Mouse (Mus musculus) heart, embryonic 10.5 days (tissue): ENCODE measurements around the gene Tmem184b. TPM values are rescaled to one million over a fixed set of nuclear protein-coding genes. Genes with fewer than 3 reads are reported as not detected.

Experiments
- DNase-seq: peaks from one replicate; pipeline ENCODE4 v3.0.0-alpha.2; 2017; ENCODE audit warnings: low spot score
- H3K27ac ChIP-seq: fragments of 300-500 bp; sonication (generic); 2 replicates; pipeline ENCODE4 v1.5.1; 2016; ENCODE audit warnings: mild to moderate bottlenecking
- H3K27me3 ChIP-seq: fragments of 300-500 bp; sonication (generic); 2 replicates; pipeline ENCODE4 v1.6.1; 2016; ENCODE audit warnings: mild to moderate bottlenecking; ENCODE audit not compliant: poor library complexity, insufficient read depth, severe bottlenecking
- H3K36me3 ChIP-seq: fragments of 300-500 bp; sonication (generic); 2 replicates; pipeline ENCODE4 v1.6.1; 2016; ENCODE audit warnings: mild to moderate bottlenecking, moderate library complexity
- H3K4me1 ChIP-seq: fragments of 300-500 bp; sonication (generic); 2 replicates; pipeline ENCODE4 v1.6.1; 2016; ENCODE audit warnings: mild to moderate bottlenecking
- H3K4me3 ChIP-seq: fragments of 300-500 bp; sonication (generic); 2 replicates; pipeline ENCODE4 v1.5.1; 2016; ENCODE audit warnings: mild to moderate bottlenecking, moderate library complexity
- H3K9me3 ChIP-seq: fragments of 300-500 bp; sonication (generic); 2 replicates; pipeline ENCODE4 v1.6.1; 2016; ENCODE audit warnings: mild to moderate bottlenecking, moderate library complexity
- WGBS: fragments of 180-500 bp; shearing (Covaris S2); methylation state at CpG from one replicate; pipeline ENCODE4 v1.1.7; 2016; 5-methylcytosine and 5-hydroxymethylcytosine counted together
- polyA plus RNA-seq: library from polyadenylated mRNA; unstranded; fragments of >200 nt; fragmentation: Nextera tagmentation; extraction: Ambion mirVana; gene quantifications from 2 replicates; pipeline ENCODE4 v1.2.1, GENCODE M21; 2016

Tmem184b gene
- polyA plus RNA-seq, 1 experiment from 2014 or later = 67.7 TPM

- peaks cover 35% of the 10 kb centered on the region for H3K4me1 ChIP-seq
- WGBS = 85% methylated on average over 17 of the region's 17 CpGs
- H3K4me3 ChIP-seq = no peak overlapping the region
- H3K36me3 ChIP-seq = peaks cover 99% of the 10 kb centered on the region
- H3K27ac ChIP-seq = no peak overlapping the region
- H3K9me3 ChIP-seq = no peaks in the 10 kb centered on the region
- no peaks in the 10 kb centered on the region for H3K27me3 ChIP-seq
- DNase-seq = no peak
Observed at GRCm38 (mm10) chr15:79424602-79425001, 21.2 kb upstream of the Tmem184b start.

- H3K27ac ChIP-seq = 0 out of 2 replicates have a peak overlapping the region, but pooled peaks have one; percentile 42
- no peaks in the 10 kb centered on the region for H3K27me3 ChIP-seq
- no peaks in the 10 kb centered on the region for H3K9me3 ChIP-seq
- peaks cover 97% of the 10 kb centered on the region for H3K36me3 ChIP-seq
- WGBS = 77% methylated on average over 6 of the region's 6 CpGs
- DNase-seq = no peak
- peaks cover 32% of the 10 kb centered on the region for H3K4me1 ChIP-seq
- H3K4me3 ChIP-seq = no peak overlapping the region
Observed at GRCm38 (mm10) chr15:79422715-79423243, 19.4 kb upstream of the Tmem184b start.

- H3K36me3 ChIP-seq = peaks cover 73% of the 10 kb centered on the region
- H3K4me1 ChIP-seq = peaks cover 27% of the 10 kb centered on the region
- no peak overlapping the region for H3K4me3 ChIP-seq
- no peak for DNase-seq
- no peaks in the 10 kb centered on the region for H3K9me3 ChIP-seq
- H3K27me3 ChIP-seq = no peaks in the 10 kb centered on the region
- 91% methylated on average over 11 of the region's 11 CpGs for WGBS
- H3K27ac ChIP-seq = no peak overlapping the region
Observed at GRCm38 (mm10) chr15:79418677-79419076, 15.3 kb upstream of the Tmem184b start.

GRCm38 (mm10) chr15:79418265-79418664, 14.9 kb upstream of the Tmem184b start:
- H3K4me1 ChIP-seq = peaks cover 25% of the 10 kb centered on the region
- H3K27me3 ChIP-seq = no peaks in the 10 kb centered on the region
- H3K27ac ChIP-seq = no peak overlapping the region
- no peak overlapping the region for H3K4me3 ChIP-seq
- H3K36me3 ChIP-seq = peaks cover 69% of the 10 kb centered on the region
- DNase-seq = no peak
- 92% methylated on average over 3 of the region's 3 CpGs for WGBS
- no peaks in the 10 kb centered on the region for H3K9me3 ChIP-seq

GRCm38 (mm10) chr15:79417379-79417778, 14.0 kb upstream of the Tmem184b start:
- DNase-seq = no peak
- 91% methylated on average over 3 of the region's 3 CpGs for WGBS
- H3K27ac ChIP-seq = no peak overlapping the region
- peaks cover 60% of the 10 kb centered on the region for H3K36me3 ChIP-seq
- no peaks in the 10 kb centered on the region for H3K9me3 ChIP-seq
- H3K4me1 ChIP-seq = peaks cover 16% of the 10 kb centered on the region
- H3K4me3 ChIP-seq = no peak overlapping the region
- H3K27me3 ChIP-seq = no peaks in the 10 kb centered on the region

- H3K36me3 ChIP-seq = peaks cover 52% of the 10 kb centered on the region
- peaks cover 12% of the 10 kb centered on the region for H3K4me1 ChIP-seq
- DNase-seq = no peak
- H3K4me3 ChIP-seq = no peak overlapping the region
- H3K27ac ChIP-seq = no peak overlapping the region
- H3K27me3 ChIP-seq = no peaks in the 10 kb centered on the region
- H3K9me3 ChIP-seq = no peaks in the 10 kb centered on the region
- 89% methylated on average over 10 of the region's 10 CpGs for WGBS
Observed at GRCm38 (mm10) chr15:79416460-79417085, 13.2 kb upstream of the Tmem184b start.

GRCm38 (mm10) chr15:79414513-79414912, 11.1 kb upstream of the Tmem184b start:
- 40% methylated on average over 4 of the region's 4 CpGs for WGBS

GRCm38 (mm10) chr15:79413802-79414201, 10.4 kb upstream of the Tmem184b start:
- WGBS = 80% methylated on average over 8 of the region's 8 CpGs

More at GRCm38 (mm10) chr15:79414513-79414912, 11.1 kb upstream of the Tmem184b start:
- no peaks in the 10 kb centered on the region for H3K27me3 ChIP-seq
- peaks cover 12% of the 10 kb centered on the region for H3K4me1 ChIP-seq
- no peaks in the 10 kb centered on the region for H3K9me3 ChIP-seq
- DNase-seq = no peak
- H3K4me3 ChIP-seq = no peak overlapping the region
- H3K27ac ChIP-seq = peak overlapping the region; percentile 56; the same call in 1 of the 2 replicates
- H3K36me3 ChIP-seq = peaks cover 32% of the 10 kb centered on the region

GRCm38 (mm10) chr15:79413201-79413600, 9.8 kb upstream of the Tmem184b start:
- no peaks in the 10 kb centered on the region for H3K27me3 ChIP-seq
- H3K36me3 ChIP-seq = peaks cover 19% of the 10 kb centered on the region
- H3K4me3 ChIP-seq = no peak overlapping the region
- H3K27ac ChIP-seq = no peak overlapping the region
- DNase-seq = no peak
- H3K4me1 ChIP-seq = peaks cover 24% of the 10 kb centered on the region
- WGBS = 95% methylated on average over 3 of the region's 3 CpGs
- H3K9me3 ChIP-seq = no peaks in the 10 kb centered on the region

More at GRCm38 (mm10) chr15:79413802-79414201, 10.4 kb upstream of the Tmem184b start:
- Histone ChIP-seq H3K36me3 (peaks cover 25% of the 10 kb centered on the region), H3K27me3 (no peaks in the 10 kb centered on the region), H3K9me3 (no peaks in the 10 kb centered on the region), H3K27ac (peak overlapping the region; percentile 56; the same call in 1 of the 2 replicates), H3K4me3 (no peak overlapping the region), H3K4me1 (peaks cover 19% of the 10 kb centered on the region)
- DNase-seq = no peak

- WGBS = 65% methylated on average over 10 of the region's 10 CpGs
- Histone ChIP-seq H3K27ac (no peak overlapping the region), H3K4me3 (no peak overlapping the region), H3K4me1 (peaks cover 27% of the 10 kb centered on the region), H3K27me3 (no peaks in the 10 kb centered on the region), H3K36me3 (peaks cover 5% of the 10 kb centered on the region), H3K9me3 (no peaks in the 10 kb centered on the region)
- no peak for DNase-seq
Observed at GRCm38 (mm10) chr15:79411363-79412065, 8.1 kb upstream of the Tmem184b start.

- peak overlapping the region; percentile 56; the same call in 1 of the 2 replicates for H3K27ac ChIP-seq
- 86% methylated on average over 4 of the region's 4 CpGs for WGBS
- no peak for DNase-seq
- H3K36me3 ChIP-seq = no peaks in the 10 kb centered on the region
- H3K4me3 ChIP-seq = no peak overlapping the region
- no peaks in the 10 kb centered on the region for H3K9me3 ChIP-seq
- H3K4me1 ChIP-seq = peaks cover 25% of the 10 kb centered on the region
- H3K27me3 ChIP-seq = 0 out of 2 replicates have a peak, but pooled peaks cover 7% of the 10 kb centered on the region
Observed at GRCm38 (mm10) chr15:79409077-79409573, 5.8 kb upstream of the Tmem184b start.

GRCm38 (mm10) chr15:79406564-79406963, 3.2 kb upstream of the Tmem184b start:
- Histone ChIP-seq H3K27ac (0 out of 2 replicates have a peak overlapping the region, but pooled peaks have one; percentile 16), H3K27me3 (0 out of 2 replicates have a peak, but pooled peaks cover 8% of the 10 kb centered on the region), H3K4me1 (peaks cover 39% of the 10 kb centered on the region), H3K4me3 (no peak overlapping the region), H3K9me3 (no peaks in the 10 kb centered on the region), H3K36me3 (no peaks in the 10 kb centered on the region)
- no peak for DNase-seq
- 75% methylated on average over 4 of the region's 4 CpGs for WGBS

GRCm38 (mm10) chr15:79404277-79404676, 908 bp upstream of the Tmem184b start:
- Histone ChIP-seq H3K36me3 (no peaks in the 10 kb centered on the region), H3K4me1 (peaks cover 60% of the 10 kb centered on the region), H3K4me3 (no peak overlapping the region), H3K27me3 (0 out of 2 replicates have a peak, but pooled peaks cover 8% of the 10 kb centered on the region), H3K27ac (no peak overlapping the region), H3K9me3 (no peaks in the 10 kb centered on the region)
- 73% methylated on average over 1 of the region's 1 CpGs for WGBS
- no peak for DNase-seq
